Mouse (Mus musculus) frontal cortex, postnatal 14 days (tissue): ENCODE results near the gene Rbks.
A peak's percentile ranks its signal among the peaks of the same experiment; 100 is the strongest.

Experiments
- DNase-seq, 2 experiments: peaks; one replicate each; pipeline ENCODE4 v3.0.0; 2022; ENCODE audit warnings: low spot score in 2 of 2

The Rbks gene

DNA sequence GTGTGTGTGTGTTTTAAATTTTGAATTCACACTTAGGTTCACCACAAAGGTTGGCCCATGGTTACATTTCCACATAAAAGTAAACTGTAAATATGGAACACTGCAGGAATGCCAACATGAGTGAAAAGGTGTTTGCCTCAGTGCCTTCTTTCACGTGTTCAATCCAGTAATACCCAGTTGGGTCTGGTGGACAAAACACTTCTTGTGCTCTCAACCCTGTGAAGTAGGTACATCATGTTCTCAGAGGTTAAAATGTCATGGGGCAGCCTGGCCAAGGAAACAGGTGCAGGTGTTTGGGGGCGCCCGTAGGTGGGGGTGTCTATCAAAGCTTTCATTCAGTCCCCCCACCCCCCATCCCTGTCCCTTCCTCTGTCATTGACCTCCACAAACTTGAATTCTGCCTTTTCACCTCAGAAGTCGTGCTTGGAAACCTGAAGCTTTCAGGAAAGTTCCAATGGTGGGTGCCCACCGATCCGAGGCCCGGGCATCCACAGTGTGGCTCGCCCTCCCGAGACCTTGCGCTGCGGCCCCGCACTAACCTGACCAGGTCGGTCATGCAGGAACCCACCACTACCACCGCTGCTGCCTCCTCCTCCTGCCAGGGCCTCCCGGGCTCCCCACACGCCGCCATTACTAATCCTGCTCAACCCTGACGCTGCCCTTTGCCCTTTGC lies at the start of gene Rbks:
Gene Rbks, minus strand, starts transcription at position 657 of the 673 bp plus-strand sequence.
- no peak for DNase-seq

DNA sequence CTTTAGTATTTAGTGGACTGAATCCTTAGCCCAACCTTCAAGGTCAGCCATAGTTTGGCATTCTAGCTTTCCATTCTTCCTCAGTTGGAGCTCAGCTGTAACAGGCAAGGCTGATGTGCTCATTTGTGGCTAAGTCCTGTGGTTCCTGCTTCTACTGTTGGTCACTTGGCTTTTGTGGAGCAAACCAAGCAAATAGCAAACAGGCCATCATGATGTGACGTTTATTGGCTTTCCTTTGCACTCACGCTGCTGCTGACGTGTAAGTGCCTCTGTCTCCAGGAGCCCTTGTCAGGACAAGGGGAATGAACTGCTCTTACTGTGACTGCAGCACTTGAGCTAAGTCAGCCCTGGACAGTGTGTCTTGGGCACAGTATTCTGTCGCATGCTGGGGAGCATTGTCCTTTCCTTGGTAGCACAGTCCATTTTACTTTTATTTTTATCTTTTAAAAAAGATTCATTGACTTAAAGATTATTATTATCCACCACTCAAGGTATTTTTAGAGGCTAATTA lies 45.1 kb upstream of the Rbks start:
- no peak for DNase-seq

DNA sequence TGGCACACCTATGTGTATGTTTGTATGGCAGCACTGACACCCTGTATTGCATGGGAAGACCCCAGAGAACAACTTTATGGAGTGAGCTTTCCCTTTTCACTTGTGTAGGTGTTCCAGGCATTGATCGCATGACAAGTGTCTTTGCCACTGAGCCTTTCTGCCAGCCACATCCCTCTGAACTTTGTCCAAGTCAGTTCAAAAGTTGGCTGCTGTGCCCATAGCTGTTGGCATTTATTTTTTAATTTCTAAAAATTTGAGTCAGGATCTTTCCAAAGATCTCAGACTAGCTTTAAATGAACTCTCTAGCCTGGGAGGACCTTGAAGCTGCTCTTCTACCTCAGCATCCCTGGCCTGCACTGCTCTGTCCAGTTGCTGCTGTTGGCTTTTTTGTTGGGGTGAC lies 44.5 kb upstream of the Rbks start:
- DNase-seq: no peak

DNA sequence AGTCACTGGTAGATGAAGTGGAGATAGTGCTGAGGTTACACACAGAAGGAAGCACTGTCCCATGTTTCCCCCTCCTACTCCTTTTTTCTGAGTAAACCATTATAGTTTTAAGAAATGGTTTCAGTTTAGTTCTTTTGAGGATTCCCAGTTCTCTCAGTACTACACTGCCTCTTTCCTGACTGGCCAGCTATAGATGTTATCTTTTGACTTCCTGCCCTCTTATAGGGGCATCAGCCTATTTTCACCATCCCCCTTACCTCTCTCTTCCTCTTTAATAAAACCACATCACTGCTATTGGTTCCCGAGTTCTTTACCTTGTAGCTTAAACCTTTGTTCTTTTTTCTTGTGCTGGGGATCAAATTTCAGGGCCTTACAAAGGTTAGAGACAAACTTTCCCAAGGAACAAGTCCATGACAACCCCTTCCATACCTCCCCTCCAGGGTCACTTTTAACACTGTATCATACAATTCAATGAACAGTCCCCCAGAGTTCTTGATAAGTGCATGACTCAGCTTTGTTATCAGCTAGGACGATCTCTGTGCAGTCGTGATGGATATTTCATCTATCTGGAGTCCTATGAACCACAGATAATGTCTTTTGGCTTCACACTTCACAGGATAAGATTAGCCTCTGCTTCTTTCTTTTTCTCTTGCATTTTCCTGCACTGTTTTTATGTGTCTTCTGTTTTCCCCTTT lies 35.4 kb upstream of the Rbks start:
- no peak for DNase-seq

DNA sequence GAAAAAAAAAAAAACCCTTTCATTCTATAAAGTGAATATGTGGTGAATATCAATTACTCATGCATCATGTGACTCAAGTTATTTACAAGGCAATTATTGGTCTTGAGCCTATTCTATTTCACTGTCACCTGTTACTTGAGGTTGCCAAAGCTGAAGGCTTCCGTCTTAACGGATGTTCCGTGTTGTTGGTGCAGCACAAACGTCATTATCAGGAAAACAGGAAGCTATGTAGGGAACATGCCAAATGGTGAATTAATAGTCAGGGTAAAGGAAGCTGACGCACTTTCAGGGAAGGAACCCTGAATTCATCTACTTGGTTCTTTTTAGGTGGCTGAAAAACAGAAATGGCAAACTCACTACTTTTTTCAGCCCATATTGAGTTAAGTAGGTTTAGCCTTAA lies 30.0 kb upstream of the Rbks start:
- DNase-seq: no peak

DNA sequence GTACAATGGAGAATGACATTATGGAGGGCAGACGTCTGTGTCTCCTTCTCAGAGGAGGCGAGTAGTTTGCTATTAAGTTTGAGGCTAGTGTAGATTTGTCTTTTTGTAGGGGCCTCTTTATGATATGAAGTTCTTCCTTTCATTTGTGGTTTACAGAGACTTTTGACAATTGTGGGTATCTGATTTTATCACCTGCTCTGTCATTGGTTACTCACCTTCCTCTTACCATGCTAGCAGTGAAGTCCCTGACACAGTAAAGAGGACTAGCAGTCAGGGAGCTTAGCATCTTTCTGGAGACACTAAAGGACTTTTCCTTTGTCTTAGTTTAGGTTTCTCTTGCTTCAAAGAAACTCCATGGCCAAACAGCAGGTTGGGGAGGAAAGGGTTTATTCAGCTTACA lies 28.5 kb upstream of the Rbks start:
- DNase-seq: no peak

DNA sequence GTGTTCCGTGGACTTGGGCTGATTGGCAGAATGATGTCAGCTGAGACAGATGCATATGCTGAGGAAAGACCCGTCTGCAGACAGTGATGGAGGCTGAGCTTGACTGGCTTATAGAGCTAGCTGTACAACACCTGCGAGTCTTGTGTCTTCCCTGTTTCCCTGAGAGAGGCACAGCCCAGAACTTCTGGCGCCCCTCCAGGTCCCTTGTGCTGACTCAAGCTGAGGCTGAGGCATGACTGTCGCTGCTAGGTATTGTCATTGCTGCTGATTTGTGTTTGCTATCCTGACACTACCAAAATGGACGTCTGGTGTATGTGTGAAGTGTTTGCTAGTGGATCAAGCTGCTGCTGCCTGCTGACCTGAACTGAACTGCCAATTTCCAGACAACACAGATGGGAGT lies 27.1 kb upstream of the Rbks start:
- DNase-seq: no peak

DNA sequence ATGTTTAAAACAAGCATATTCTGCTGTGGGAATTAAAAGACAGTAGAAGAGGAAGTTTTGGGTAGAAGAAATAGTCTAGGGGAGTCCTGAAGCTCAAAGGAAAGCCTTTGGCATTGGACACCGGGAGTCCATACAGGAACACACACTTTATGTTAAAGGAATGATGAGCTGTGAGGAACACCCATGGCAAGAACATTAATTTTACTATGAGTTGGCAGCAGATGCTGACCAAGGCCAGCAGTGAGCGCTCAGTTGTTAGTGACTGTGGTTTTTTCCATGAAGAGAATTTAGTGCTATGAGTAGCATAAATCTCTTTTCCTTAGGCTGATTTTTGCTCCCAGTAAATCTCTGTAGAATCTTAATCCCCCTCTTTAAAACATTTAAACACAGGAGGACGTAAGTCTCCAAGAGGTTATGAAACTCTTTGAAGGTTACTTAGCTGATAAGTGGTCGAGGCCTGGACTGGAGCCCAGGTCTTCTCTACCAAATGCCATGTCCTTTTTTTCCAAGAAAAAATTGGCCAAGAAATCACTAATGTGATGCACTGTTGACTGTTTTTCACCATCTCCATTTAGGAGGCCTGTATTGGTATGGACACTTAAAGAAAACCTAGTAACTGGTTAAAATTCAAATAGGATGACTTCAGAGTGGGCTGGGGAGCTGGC lies 18.2 kb upstream of the Rbks start:
- no peak for DNase-seq

DNA sequence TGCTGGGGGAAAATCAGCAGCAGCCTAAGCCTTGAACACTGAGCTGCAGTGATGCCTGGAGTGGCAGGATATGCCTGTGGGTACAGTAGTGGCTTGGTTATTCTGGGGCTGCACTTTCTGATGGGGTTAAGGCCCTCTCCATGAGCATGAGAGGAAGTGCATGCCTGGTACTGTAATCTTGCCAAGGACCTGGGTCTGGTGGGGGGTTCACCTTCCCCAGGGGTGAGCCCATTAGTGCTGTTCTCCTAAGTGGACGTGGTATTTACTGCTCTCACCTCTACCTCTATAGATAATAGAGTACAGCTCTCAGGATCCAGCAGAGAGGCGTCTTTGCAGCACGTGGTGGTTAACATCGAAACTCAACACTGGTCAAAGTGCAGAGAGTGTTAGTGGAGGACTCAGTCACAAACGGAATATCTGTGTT lies 16.4 kb upstream of the Rbks start:
- no peak for DNase-seq

DNA sequence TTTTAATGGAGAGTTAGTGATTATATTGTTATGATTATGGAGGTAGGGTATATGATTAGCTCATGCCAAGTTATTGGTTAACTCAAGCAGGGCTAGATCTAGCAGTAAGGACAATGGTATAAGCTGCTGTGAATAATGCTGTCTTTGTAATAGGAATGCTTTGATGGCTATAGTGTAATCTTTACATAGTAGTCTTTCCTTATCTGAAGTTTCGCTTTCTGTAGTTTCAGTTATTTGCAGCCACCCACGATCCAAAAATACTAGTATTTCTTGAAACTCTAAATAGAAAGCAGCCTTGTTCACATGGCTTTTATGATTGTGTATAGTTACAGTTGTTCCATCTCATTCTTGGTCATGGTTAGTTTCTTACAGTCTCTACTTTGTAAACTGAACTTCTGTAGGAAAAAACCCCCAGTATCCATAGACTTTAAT lies 15.9 kb upstream of the Rbks start:
- no peak for DNase-seq

DNA sequence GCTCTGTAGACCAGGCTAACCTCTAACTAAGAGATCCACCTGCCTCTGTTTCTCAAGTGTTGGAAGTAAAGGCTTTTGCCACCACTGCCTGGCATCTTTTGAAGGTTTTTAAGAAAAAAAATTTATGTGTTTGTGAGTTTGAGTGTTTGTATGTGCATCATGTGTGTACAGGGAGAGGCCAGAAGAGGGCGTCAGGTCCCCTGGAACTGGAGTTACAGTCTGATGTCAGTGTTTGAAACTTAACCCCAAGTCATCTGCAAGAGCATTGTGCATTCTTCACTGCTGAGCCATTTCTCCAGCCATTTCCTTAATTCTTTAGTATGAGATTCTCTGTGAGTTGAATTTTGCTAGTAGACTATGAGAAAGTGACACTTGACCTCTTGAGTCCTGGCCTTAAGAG lies 12.0 kb upstream of the Rbks start:
- no peak for DNase-seq

DNA sequence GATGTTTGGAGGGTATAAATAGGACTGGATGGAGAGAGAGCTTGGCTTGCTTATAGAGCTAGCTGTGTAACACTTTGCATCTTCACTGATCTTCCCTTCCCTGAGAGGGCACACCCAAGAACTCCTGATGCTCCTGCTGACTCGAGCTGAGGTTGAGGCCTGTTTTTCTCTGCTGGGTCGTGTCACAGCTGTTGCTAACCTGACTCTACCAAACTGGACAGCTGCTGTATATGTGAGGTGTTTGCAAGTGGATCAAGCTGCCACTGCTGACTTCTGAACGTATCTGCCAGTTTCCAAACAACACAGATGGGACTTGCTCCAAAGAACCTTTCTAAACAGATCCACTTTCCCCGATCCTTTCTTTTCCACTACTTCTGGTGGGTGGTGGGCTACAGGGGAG lies 9.4 kb upstream of the Rbks start:
- DNase-seq: no peak

DNA sequence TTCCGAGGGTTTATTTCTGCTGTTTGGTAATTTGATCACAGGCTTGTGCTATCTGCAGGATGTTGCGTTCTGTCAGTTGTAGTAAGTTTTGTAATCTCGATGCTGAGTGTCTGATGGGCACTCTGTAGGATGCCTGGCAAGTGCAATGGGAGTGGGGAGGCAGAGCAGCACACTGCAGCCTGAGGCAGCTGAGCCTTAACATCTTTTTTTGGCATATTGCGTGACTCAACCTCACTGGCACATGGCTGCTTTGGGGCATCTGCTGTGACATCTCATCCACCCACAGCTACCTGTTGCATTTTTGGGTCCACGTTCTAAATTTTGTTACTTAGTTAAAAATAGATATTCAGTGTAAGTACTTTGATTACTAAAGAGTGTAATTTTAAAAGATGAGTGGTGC lies 7.5 kb upstream of the Rbks start:
- DNase-seq: peak; percentile 30 to 38

DNA sequence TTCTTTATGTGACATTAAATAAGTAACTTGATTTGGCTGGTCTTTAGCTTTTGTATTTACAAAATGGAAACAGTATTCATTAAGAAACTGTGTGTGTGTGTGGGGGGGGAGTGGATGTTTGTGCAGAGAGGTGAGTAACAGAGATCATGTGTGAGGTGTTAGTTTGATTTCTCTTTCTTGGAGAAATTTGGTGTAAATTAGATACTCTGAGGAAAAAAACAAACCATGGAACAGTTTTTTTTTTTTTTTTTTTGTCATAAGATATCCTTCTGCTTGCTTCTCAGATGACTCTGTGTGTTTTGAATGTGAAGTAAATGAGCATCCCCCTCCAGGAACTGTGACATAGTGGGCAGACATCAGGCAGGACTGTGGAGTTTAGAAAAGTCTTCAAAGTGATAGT lies 2.0 kb upstream of the Rbks start:
- no peak for DNase-seq

DNA sequence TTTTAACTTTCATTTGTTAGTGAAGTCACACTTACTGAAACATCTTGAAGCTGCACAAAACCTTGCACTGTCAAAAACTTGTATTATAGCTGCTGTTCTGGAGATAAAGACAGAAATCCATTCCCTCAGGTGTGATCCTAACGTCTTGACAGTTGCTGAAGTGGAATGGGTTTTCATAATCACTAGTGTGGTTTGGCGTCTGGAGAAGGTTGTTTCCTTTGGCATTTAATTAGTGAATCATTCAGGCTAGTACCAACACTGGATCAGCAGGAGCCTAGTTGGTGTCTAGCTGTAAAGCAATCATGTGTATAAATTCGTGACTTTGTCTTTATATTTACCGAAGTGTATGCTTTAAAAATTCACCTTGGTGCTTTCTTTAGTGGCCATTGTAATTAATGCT lies 1.5 kb upstream of the Rbks start:
- no peak for DNase-seq

DNA sequence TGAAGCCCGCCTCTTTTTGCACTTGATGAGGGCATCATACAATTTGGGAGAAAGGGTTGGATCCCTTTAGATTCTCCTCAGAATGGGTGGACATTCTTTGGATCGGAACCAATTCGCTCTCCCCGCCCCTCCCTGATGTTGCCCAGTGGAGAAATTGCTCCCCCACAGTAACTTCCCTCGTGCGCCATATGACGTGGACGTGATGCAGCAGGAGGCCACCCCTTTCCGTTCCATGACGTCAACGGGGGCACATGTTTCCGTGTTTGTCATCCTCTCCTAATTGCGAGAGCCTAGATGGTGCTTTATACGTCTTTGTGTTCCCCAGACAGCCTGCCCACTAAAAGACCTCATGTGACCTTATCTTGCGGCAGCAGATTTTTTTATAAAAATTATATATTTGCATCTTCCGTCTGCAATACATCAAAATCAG lies 885 bp upstream of the Rbks start:
- peak; percentile 75 to 81 for DNase-seq

DNA sequence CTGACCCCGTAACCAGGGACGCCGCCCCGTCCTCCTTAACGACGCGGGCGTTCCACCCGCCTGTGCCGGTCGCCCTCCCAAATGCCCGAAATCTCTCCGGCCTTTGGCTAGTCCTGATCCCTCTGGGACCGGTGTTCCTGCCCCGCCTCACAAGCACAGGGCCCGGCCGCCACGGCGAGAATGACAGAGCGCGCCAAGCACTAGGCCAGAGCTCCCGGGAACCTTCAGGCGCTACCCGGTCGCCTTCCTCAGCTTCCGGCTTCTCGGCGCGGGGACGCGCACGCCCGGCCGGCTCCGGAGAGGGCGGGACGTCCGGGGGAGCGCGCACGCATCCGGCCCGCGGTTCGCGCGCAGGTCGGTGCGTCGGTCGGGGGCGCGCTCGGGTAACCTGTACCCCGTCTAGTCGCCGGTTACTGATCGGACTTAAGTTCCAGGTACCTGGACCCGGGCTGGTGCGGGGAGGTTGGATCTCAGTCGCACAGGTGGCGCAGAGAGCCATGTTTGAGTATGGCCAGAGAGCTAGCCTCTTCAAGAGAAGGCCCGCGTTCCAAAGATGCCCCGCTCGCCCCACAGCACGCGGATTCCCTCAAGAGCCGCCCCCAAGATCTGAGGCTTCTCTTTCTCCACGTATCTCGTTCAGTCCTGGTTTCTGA lies 343 bp upstream of the Rbks start, which contains the start of gene Babam2:
Gene Babam2, plus strand, starts transcription at position 41 of the 653 bp plus-strand sequence.
- DNase-seq: peak; percentile 82

DNA sequence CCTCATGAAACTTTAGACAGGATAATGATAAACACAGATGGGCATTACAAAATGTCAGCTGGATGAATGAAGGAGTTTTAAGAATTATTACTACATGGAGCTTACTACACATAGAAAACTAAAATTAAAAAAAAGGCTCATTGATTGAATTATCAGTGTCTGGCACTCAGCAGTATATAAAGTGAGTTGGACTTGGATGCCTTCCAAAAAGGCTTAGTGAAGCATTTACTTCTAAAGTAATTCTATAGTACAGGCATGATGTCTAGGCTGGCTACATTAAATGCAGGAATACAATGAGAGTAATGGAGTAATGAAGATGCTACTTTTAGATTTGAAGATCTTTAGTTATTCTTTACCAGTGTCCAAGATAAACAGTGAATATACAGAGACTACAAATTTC lies 4.2 kb downstream of the Rbks start:
- DNase-seq: no peak

DNA sequence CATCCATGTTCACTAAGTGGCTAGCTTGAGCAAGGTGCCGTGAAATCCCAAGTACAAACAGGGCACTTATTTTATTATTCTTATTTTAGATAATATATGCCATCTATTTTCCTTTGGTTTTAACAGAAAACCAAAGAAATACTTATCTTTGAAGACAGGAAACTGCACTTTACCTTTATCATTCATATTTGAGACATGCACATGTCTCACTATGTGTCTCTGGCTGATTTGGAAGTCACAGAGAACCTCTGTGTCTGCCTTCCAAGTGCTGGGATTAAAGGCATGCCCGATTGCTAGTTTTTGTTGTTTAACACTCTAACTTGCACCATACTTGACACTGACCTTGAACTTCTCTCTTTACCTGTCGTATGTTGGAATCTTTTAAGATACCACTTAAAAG lies 9.5 kb downstream of the Rbks start:
- no peak for DNase-seq

DNA sequence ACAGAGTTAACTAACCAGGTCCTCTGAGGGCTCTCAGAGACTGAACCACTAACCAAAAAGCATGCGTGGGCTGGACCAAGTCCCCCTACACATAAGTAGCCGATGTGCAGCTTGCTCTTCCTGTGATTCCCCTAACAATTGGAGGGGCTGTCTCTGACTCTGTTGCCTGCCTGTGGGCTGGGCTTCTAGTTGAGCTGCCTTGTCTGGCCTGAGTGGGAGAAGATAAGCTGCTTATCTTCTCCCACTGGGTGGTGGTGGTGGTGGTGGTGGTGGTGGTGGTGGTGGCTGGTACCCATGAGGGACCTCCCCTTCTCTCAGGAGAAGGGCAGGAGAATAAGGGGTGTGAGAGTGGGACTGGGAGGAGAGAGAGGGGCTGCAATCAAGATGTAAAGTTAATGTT lies 11.4 kb downstream of the Rbks start:
- no peak for DNase-seq

DNA sequence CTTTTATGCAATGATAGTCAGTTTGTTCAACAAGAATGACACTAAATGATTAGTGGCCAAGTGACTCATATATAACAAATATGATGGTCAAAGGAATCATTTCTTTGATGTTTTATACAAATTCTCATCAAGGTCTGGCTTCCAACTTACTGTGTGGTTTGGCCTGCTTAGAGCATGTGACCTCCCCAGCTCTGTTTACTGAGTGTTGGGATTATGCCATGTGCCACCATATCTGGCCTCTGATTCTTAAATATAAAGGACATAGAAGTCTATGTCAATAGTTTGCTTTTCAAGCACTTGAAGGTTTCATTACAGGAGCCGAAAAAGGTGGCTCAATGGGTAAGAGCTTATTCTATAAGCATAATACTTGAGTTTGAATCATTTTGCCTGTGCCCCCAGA lies 15.1 kb downstream of the Rbks start:
- DNase-seq: no peak

DNA sequence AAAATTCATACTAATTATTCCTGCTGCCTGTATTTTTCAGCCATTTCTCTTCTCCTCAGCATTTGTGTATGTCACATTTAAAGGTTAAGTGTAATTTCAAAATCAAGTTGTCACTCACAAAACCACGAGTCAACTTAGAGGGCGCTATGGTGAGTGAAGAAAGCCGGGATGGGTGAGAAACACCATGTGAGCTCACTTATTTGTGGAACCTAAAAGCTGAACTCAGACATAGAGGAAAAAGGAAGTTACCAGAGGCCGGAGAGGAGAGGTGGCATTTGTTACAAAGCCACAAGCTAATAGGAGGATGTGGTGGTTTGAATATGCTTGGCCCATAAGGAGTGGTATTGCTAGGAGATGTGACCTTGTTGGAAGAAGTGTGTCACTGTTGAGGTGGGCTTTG lies 17.2 kb downstream of the Rbks start:
- DNase-seq: no peak
